Mouse (Mus musculus) spleen, adult 2 months (tissue): ENCODE results near the gene Sf3a2.

Source experiments
- CTCF ChIP-seq: fragments of 200-500 bp; IDR thresholded peaks from 2 replicates; pipeline ENCODE4 v1.5.1; 2011; ENCODE audit warnings: mild to moderate bottlenecking, inconsistent platforms; ENCODE audit not compliant: insufficient read depth, insufficient read length, insufficient replicate concordance; ENCODE audit errors: extremely low read depth
- POLR2A ChIP-seq: fragments of 200-500 bp; IDR thresholded peaks from 2 replicates; pipeline ENCODE4 v1.6.1; 2011; ENCODE audit warnings: low read depth, low read length, inconsistent platforms

- TF ChIP-seq CTCF: no peak
- TF ChIP-seq POLR2A: no peak
Observed at GRCm38 (mm10) chr10:80790761-80791404, 7.1 kb upstream of the Sf3a2 start.
